Mouse (Mus musculus): ENCODE measurements around the gene Pi4k2a. TPM values are rescaled to one million over a fixed set of nuclear protein-coding genes. Genes with fewer than 3 reads are reported as not detected.
"Not testable (repeated sequence)": the region's sequence is repeated elsewhere in the genome, so short reads cannot be mapped to it uniquely, and the experiment has no call there.

Pi4k2a gene
- polyA plus RNA-seq, 1 experiment from 2014 or later = 40.1 TPM

DNA sequence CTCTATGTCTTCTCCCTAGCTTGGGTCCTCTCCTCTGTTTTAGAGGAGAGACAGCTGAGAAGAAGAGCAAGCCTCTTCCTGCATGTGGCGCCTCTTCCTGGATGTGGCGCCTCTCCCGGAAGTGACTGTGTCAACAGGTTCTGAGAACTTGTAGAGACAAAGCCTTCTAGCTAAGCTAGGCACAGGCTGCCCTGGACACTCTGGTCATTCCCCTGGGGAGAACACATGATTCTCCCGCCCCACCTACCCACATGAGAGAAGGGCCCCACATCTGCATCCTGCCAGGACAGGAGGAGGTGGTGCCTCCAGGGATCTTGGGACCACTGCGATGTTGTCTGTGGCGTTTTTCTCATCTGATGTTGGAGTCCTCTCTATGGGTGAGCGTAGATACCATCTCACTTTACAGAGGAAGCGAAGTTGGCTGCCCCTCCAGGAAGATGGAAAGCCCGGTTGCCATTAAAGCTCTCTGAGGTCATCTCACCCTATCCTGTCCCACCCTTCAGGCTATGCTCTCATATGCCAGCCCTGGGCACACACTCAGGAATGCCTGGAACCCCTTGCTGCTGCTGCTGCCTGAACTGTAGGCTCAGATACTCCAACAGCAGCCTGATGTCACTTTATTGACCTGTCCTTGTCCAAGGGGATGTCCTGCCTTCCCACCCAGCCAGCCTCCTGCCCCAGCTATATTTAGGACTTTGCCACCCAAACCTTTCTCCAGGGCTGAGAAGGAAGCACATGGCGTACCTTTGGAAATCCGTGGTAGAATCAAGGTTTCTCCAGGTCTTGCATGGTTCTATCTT, 21.6 kb upstream of the Pi4k2a start:
- no peaks in the 10 kb centered on the region for H3K9me3 ChIP-seq
- H3K4me2 ChIP-seq (replicated peaks) = no peak overlapping the region
- no peak overlapping the region for H3K4me3 ChIP-seq
- no peak overlapping the region for H3K9ac ChIP-seq
- H3K36me3 ChIP-seq = no peaks in the 10 kb centered on the region
- no peaks in the 10 kb centered on the region for H3K27me3 ChIP-seq (replicated peaks)
- ATAC-seq (ENCODE audit: low FRiP score, low read depth) = no peak
- H3K27ac ChIP-seq = no peak overlapping the region
- no peaks in the 10 kb centered on the region for H3K4me1 ChIP-seq
- WGBS = 84% methylated on average over 11 of the region's 11 CpGs

DNA sequence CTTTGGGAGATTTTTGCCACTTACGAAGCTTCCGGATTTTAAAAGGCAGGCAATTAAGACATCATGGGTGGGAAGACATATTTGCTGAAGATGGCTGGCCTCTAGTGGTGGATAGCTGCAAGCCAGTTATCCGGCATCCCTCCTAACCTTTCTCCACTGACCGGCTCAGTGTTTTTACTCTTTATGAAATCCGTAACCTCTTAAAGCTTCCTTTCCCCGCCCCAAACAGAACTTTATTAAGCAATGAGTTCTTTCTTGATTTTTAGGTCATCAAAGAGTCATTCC, 21.1 kb upstream of the Pi4k2a start:
- no peak overlapping the region for H3K27ac ChIP-seq
- ATAC-seq (ENCODE audit: low FRiP score, low read depth) = no peak
- WGBS = 73% methylated on average over 6 of the region's 6 CpGs
- H3K4me3 ChIP-seq = no peak overlapping the region
- H3K4me2 ChIP-seq (replicated peaks) = no peak overlapping the region
- H3K36me3 ChIP-seq = peaks cover under 1% of the 10 kb centered on the region; the same call in 1 of the 2 replicates
- H3K9me3 ChIP-seq = no peaks in the 10 kb centered on the region
- no peak overlapping the region for H3K9ac ChIP-seq
- no peaks in the 10 kb centered on the region for H3K4me1 ChIP-seq
- no peaks in the 10 kb centered on the region for H3K27me3 ChIP-seq (replicated peaks)

DNA sequence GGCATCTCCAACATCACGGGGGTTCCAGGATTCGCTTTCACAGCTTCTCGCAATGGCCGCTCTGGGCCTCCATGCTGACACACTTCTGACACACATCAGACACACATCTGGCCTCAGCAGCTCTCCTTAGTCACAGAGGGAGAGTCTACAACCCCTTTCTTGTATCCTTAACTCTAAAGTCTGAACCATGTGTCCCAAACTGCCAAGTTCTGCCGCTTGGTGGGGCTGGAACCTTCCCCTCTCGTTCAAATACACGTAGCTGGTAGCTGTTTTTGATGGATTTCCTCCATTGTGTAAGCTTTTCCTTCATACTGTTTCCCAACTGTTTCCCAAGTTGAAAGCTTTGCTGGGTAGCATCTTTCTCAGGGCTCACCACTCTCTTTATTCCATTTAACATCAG, 19.0 kb upstream of the Pi4k2a start:
- 82% methylated on average over 7 of the region's 7 CpGs for WGBS
- H3K36me3 ChIP-seq = peaks cover 21% of the 10 kb centered on the region
- ATAC-seq (ENCODE audit: low FRiP score, low read depth) = no peak
- H3K27me3 ChIP-seq (replicated peaks) = no peaks in the 10 kb centered on the region
- H3K4me1 ChIP-seq = no peaks in the 10 kb centered on the region
- H3K4me2 ChIP-seq (replicated peaks) = no peak overlapping the region
- H3K27ac ChIP-seq = no peak overlapping the region
- no peak overlapping the region for H3K4me3 ChIP-seq
- H3K9me3 ChIP-seq = no peaks in the 10 kb centered on the region
- H3K9ac ChIP-seq = no peak overlapping the region

DNA sequence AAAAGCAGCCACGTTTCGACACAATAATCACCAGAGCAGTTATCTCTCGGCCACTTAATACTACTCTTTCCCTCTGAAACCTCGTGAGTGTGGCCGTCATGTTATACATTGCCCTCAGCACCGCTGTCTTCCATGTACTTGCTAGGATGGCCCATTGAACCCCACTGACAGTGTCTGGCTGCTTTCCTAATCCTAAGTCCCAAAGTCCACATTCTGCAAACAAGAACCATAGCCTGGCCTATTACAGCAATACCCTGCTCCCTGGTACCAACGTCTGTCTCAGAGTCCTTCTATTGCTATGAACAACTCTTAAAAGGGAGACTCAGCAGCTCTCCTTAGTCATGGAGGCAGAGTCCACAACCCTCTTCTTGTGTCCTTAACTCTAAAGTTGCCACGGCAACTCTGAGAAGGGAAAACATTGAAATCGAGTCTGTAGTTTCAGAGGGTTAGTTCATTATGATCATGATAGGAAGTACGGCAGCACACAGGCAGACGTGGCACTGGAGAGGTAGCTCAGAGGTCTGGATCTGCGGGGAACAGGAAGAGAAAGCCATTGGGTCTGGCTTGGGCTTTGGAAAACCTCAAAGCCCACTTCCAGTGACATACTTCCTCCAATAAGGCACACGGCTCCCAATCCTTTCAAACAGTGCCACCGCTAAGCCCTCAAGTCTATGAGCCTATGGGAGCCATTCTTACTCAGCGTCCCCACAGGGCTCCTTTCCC, 18.2 kb upstream of the Pi4k2a start:
- ATAC-seq (ENCODE audit: low FRiP score, low read depth) = no peak
- Histone ChIP-seq H3K36me3 (peaks cover 26% of the 10 kb centered on the region), H3K9me3 (no peaks in the 10 kb centered on the region), H3K27me3 (replicated peaks) (no peaks in the 10 kb centered on the region), H3K4me2 (replicated peaks) (no peak overlapping the region), H3K27ac (no peak overlapping the region), H3K9ac (no peak overlapping the region), H3K4me1 (no peaks in the 10 kb centered on the region), H3K4me3 (no peak overlapping the region)
- 87% methylated on average over 15 of the region's 15 CpGs for WGBS

DNA sequence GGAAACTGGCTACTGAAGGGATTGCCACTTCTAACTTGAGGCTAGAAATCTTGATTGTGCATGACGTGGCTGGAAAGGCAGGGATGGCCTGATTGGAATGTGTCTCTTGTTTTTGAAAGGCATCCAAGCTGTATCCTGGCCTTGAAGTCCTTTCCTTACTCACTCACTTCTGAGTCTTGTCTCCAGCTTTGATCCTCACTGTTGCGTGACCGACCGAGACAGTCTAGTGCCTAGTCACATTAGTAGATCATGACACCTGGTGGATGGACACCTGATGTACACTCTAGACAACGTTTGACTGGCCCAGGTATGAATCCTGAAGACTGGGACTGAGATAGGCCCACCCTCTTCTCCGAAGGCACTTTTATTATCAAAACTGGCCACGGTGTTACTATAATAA, 17.5 kb upstream of the Pi4k2a start:
- H3K4me1 ChIP-seq = no peaks in the 10 kb centered on the region
- 85% methylated on average over 7 of the region's 7 CpGs for WGBS
- no peak overlapping the region for H3K4me2 ChIP-seq (replicated peaks)
- H3K9ac ChIP-seq = no peak overlapping the region
- no peak for ATAC-seq (ENCODE audit: low FRiP score, low read depth)
- H3K36me3 ChIP-seq = peaks cover 29% of the 10 kb centered on the region
- H3K27me3 ChIP-seq (replicated peaks) = no peaks in the 10 kb centered on the region
- H3K4me3 ChIP-seq = no peak overlapping the region
- no peak overlapping the region for H3K27ac ChIP-seq
- no peaks in the 10 kb centered on the region for H3K9me3 ChIP-seq

DNA sequence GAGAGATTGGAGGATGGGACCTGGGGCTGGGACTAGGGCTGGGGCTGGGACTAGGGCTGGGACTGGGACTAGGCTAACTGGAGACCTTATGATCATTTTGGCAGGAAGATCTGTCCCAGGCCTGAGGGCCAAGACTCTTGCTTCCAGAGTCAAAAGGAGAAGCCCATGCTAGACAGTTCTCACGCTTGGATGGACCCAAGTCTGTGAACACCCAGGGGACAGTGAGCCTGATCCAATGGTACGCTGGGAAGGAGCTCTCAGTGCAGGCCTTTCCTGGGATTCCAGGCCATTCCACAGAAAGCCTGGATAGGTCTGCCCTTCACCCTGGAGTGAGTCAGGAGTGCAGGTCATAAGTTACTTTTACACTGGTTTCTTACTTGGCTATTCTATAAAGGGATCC, 15.2 kb upstream of the Pi4k2a start:
- Histone ChIP-seq H3K9me3 (no peaks in the 10 kb centered on the region), H3K9ac (no peak overlapping the region), H3K36me3 (peaks cover 29% of the 10 kb centered on the region), H3K4me1 (no peaks in the 10 kb centered on the region), H3K4me3 (no peak overlapping the region), H3K27ac (no peak overlapping the region), H3K4me2 (replicated peaks) (no peak overlapping the region), H3K27me3 (replicated peaks) (no peaks in the 10 kb centered on the region)
- 84% methylated on average over 2 of the region's 2 CpGs for WGBS
- ATAC-seq (ENCODE audit: low FRiP score, low read depth) = no peak

DNA sequence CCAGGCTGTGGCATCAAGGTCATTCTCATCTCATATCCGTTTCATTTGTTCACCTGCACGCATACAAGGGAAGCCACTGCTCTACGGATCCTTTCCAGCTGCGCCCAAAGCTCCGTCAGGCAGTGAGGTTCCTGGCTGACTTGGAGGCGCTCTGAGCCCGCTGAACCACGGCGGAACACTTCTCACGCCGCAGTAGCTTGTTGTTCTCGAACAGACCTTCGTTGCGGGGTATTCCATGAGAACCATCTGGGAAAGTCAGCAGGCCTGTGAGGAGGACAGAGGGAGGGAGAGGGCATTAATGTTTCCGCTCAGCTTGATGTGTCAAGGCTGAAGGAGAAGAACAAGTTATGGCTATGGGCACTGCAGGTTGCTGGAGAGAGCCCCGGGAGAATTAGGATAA, 14.3 kb upstream of the Pi4k2a start:
- WGBS = 88% methylated on average over 16 of the region's 16 CpGs
- H3K4me3 ChIP-seq = no peak overlapping the region
- H3K36me3 ChIP-seq = peaks cover 29% of the 10 kb centered on the region
- H3K27ac ChIP-seq = no peak overlapping the region
- H3K9ac ChIP-seq = no peak overlapping the region
- no peak overlapping the region for H3K4me2 ChIP-seq (replicated peaks)
- H3K9me3 ChIP-seq = no peaks in the 10 kb centered on the region
- no peaks in the 10 kb centered on the region for H3K4me1 ChIP-seq
- H3K27me3 ChIP-seq (replicated peaks) = no peaks in the 10 kb centered on the region
- ATAC-seq (ENCODE audit: low FRiP score, low read depth) = no peak

DNA sequence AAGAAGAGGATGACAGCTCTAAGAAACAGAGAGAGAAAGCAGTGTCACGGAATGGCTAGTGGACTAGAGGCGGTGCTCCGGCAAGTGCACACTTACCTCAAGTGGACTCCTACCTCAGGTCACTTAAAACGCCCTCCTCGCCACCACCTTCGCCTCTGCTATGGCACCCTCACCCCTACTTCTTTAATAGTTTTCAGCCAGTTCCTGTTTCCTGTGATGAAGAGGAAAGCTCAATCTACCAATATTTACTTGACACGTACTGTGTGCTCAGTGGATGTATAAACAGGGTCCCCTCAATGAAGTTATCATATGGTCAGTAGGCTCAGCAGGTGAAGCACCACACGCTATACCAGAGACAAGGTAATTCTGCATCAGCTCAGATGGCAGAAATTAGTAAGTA, 11.7 kb upstream of the Pi4k2a start:
- H3K27ac ChIP-seq = no peak overlapping the region
- no peaks in the 10 kb centered on the region for H3K4me1 ChIP-seq
- 97% methylated on average over 8 of the region's 8 CpGs for WGBS
- no peak overlapping the region for H3K4me2 ChIP-seq (replicated peaks)
- no peaks in the 10 kb centered on the region for H3K9me3 ChIP-seq
- no peak overlapping the region for H3K9ac ChIP-seq
- ATAC-seq (ENCODE audit: low FRiP score, low read depth) = no peak
- no peak overlapping the region for H3K4me3 ChIP-seq
- H3K36me3 ChIP-seq = peaks cover 29% of the 10 kb centered on the region
- H3K27me3 ChIP-seq (replicated peaks) = no peaks in the 10 kb centered on the region

DNA sequence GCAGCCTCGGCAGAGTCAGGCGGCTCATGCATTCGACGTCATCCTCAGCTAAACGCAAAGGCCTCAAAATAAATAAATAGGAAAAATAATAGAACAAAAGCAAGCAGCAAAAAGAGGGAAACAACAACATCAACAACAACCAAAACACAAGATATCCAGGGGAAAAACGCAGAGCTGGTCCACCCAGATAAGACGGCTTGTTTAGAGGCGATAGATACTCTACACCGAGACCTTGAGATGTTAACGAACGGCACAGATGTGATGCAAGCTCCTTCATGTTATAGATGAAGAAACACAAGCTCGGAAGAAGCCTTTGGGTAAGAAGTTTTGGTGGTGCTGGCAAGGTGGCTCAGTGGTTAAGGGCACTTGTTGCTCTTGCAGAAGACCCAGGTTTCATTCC, 11.3 kb upstream of the Pi4k2a start:
- Histone ChIP-seq H3K9me3 (no peaks in the 10 kb centered on the region), H3K27ac (no peak overlapping the region), H3K36me3 (peaks cover 29% of the 10 kb centered on the region), H3K4me2 (replicated peaks) (no peak overlapping the region), H3K27me3 (replicated peaks) (no peaks in the 10 kb centered on the region), H3K4me3 (no peak overlapping the region), H3K4me1 (no peaks in the 10 kb centered on the region), H3K9ac (no peak overlapping the region)
- no peak for ATAC-seq (ENCODE audit: low FRiP score, low read depth)
- WGBS = 99% methylated on average over 12 of the region's 12 CpGs

DNA sequence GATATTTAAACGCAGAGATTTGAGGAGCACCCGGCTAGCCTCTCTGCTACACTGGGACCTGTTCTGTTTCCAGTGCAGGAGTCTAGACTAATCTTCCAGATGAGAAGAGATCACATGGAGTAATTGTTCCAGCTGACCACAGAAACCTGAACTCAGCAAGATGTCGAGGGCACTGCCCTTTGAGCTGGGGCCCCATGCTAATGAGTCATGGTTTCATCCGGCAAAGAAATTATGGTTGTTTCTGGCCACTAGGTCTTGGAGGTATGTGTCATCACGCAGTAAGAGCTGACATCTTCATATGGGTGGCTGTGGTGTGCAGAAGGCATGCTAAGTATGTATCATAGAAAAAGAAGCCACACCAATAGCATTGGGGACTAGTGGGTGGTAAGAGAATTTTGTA, 10.3 kb upstream of the Pi4k2a start:
- ATAC-seq (ENCODE audit: low FRiP score, low read depth) = no peak
- no peak overlapping the region for H3K4me2 ChIP-seq (replicated peaks)
- no peaks in the 10 kb centered on the region for H3K4me1 ChIP-seq
- H3K9me3 ChIP-seq = no peaks in the 10 kb centered on the region
- no peak overlapping the region for H3K9ac ChIP-seq
- peaks cover 21% of the 10 kb centered on the region for H3K36me3 ChIP-seq
- H3K4me3 ChIP-seq = no peak overlapping the region
- WGBS = 80% methylated on average over 5 of the region's 5 CpGs
- no peak overlapping the region for H3K27ac ChIP-seq
- no peaks in the 10 kb centered on the region for H3K27me3 ChIP-seq (replicated peaks)

DNA sequence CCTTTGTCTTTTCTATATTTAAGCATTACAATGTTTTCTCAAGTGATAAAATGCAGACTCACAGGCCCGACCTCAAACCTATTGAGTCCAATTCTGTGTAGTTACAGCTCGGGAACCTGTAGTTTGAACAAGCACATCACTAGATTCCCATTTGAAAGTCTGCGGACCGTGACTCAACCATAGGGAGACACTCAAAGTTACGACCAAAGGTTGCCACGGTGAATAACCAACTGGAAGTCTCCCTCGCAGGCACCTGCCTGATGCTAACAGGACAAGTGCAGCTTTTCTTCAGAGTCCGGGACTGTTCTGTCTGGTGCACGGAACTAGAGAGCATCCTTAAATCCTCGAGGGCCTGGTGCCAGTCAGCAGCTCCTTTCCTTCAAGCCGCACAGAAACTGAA, 9.8 kb upstream of the Pi4k2a start:
- H3K9ac ChIP-seq = no peak overlapping the region
- H3K4me3 ChIP-seq = no peak overlapping the region
- no peaks in the 10 kb centered on the region for H3K9me3 ChIP-seq
- peaks cover 2% of the 10 kb centered on the region for H3K4me1 ChIP-seq
- H3K36me3 ChIP-seq = peaks cover 16% of the 10 kb centered on the region
- ATAC-seq (ENCODE audit: low FRiP score, low read depth) = no peak
- 76% methylated on average over 11 of the region's 11 CpGs for WGBS
- H3K27me3 ChIP-seq (replicated peaks) = no peaks in the 10 kb centered on the region
- no peak overlapping the region for H3K27ac ChIP-seq
- no peak overlapping the region for H3K4me2 ChIP-seq (replicated peaks)

DNA sequence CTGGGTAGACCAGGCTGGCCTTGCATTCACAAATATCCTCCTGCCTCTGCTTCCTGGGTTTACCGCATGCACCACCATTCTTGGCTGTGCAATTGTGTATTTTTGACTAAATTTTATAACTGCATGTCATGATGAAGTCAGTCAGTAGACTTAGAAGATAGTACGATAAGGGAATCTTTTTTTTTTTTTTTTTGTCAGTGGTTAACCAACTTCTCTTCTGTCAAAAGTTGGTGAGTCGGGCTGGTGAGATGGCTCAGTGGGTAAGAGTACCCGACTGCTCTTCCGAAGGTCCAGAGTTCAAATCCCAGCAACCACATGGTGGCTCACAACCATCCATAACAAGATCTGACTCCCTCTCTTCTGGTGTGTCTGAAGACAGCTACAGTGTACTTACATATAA, 8.7 kb upstream of the Pi4k2a start:
- not testable (repeated sequence) for H3K4me3 ChIP-seq; H3K27ac ChIP-seq; H3K9ac ChIP-seq; H3K4me2 ChIP-seq (replicated peaks); H3K9me3 ChIP-seq; H3K36me3 ChIP-seq; ATAC-seq (ENCODE audit: low FRiP score, low read depth); H3K4me1 ChIP-seq; H3K27me3 ChIP-seq (replicated peaks)
- WGBS = 96% methylated on average over 5 of the region's 5 CpGs

DNA sequence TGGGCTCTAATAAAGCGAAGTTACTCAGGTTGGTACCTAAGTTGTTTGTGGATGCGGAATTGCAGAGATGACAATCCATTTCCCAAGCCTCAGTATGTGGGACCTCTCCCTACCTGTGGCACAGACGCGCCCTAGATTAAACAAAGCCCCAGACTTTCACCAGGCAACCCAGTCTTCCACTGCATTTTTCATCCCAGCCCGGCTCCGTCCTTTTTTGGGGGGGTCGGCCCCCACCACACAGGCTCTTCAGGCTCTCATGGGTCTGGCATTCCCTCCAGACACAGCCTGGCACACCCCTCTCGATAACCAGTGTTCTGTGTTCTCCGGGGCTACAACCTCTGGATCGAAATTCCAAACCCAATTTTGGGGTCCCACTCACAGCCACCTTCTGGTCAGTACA, 4.6 kb upstream of the Pi4k2a start:
- Histone ChIP-seq H3K9ac (peak overlapping the region; percentile 77), H3K4me1 (peaks cover 17% of the 10 kb centered on the region), H3K4me3 (peak overlapping the region; percentile 80), H3K9me3 (no peaks in the 10 kb centered on the region), H3K27ac (no peak overlapping the region), H3K4me2 (replicated peaks) (peak overlapping the region; percentile 93), H3K36me3 (no peaks in the 10 kb centered on the region), H3K27me3 (replicated peaks) (no peaks in the 10 kb centered on the region)
- ATAC-seq (ENCODE audit: low FRiP score, low read depth) = no peak
- 7% methylated on average over 10 of the region's 10 CpGs for WGBS

Measured in neural tube, embryonic 12.5 days (tissue).